Mouse (Mus musculus) forebrain, embryonic 10.5 days (tissue): ENCODE measurements at regions not wholly inside any gene's neighbourhood (a gene's known extent, or its start where the extent isn't known, plus 50 kb on each side); places are given as distances from the start of the nearest gene placed in this dataset.

ENCODE experiments used
- DNase-seq: peaks from one replicate; pipeline ENCODE4 v3.0.0-alpha.2; 2017; ENCODE audit warnings: low spot score; ENCODE audit errors: extremely low spot score
- H3K27ac ChIP-seq: fragments of 300-500 bp; sonication (generic); 2 replicates; pipeline ENCODE4 v1.5.1; 2016; ENCODE audit warnings: mild to moderate bottlenecking
- H3K27me3 ChIP-seq: fragments of 300-500 bp; sonication (generic); 2 replicates; pipeline ENCODE4 v1.6.1; 2016; ENCODE audit warnings: mild to moderate bottlenecking; ENCODE audit not compliant: poor library complexity, severe bottlenecking
- H3K36me3 ChIP-seq: fragments of 300-500 bp; sonication (generic); replicated peaks from 2 replicates; pipeline ENCODE4 v1.6.1; 2016; ENCODE audit warnings: mild to moderate bottlenecking, moderate library complexity
- H3K4me1 ChIP-seq: fragments of 300-500 bp; sonication (generic); 2 replicates; pipeline ENCODE4 v1.6.1; 2016
- H3K4me3 ChIP-seq: fragments of 300-500 bp; sonication (generic); 2 replicates; pipeline ENCODE4 v1.5.1; 2016; ENCODE audit warnings: mild to moderate bottlenecking, moderate library complexity
- H3K9me3 ChIP-seq: fragments of 300-500 bp; sonication (generic); 2 replicates; pipeline ENCODE4 v1.6.1; 2016; ENCODE audit warnings: mild to moderate bottlenecking, moderate library complexity
- WGBS: fragments of 180-500 bp; shearing (Covaris S2); methylation state at CpG from one replicate; pipeline ENCODE4 v1.1.7; 2016; 5-methylcytosine and 5-hydroxymethylcytosine counted together

- H3K27me3 ChIP-seq: peaks cover 12% of the 10 kb centered on the region; the same call in 1 of the 2 replicates
- H3K4me3 ChIP-seq: no peak overlapping the region
- no peaks in the 10 kb centered on the region for H3K36me3 ChIP-seq
- H3K4me1 ChIP-seq: no peaks in the 10 kb centered on the region
- peak; percentile 15 for DNase-seq
- no peak overlapping the region for H3K27ac ChIP-seq
- 38% methylated on average over 4 of the region's 4 CpGs for WGBS
- no peaks in the 10 kb centered on the region for H3K9me3 ChIP-seq
These were observed 63.6 kb upstream of the Dcx start for GRCm38 (mm10) chrX:143996716-143997115.
